Mouse (Mus musculus) intestine, embryonic 16.5 days (tissue): ENCODE data around the gene Ank3. TPM values are rescaled to one million over a fixed set of nuclear protein-coding genes. Genes with fewer than 3 reads are reported as not detected.
A peak's percentile ranks its signal among the peaks of the same experiment; 100 is the strongest.

Experiments
- ATAC-seq: fragments of 200-750 bp; cut with Nextera tagmentation; 2 replicates; pipeline ENCODE4 v1.8.0; 2017; ENCODE audit warnings: moderate TSS enrichment, moderate library complexity
- H3K27ac ChIP-seq: fragments of 300-500 bp; sonication (generic); 2 replicates; pipeline ENCODE4 v1.5.1; 2014; ENCODE audit warnings: mild to moderate bottlenecking, low read length
- H3K27me3 ChIP-seq: fragments of 300-500 bp; sonication (generic); replicated peaks from 2 replicates; pipeline ENCODE4 v1.6.1; 2014; ENCODE audit warnings: low read length, control low read depth, mixed read lengths; ENCODE audit not compliant: control insufficient read depth, insufficient read depth
- H3K36me3 ChIP-seq: fragments of 300-500 bp; sonication (generic); 2 replicates; pipeline ENCODE4 v1.6.1; 2014; ENCODE audit warnings: low read length, control low read depth; ENCODE audit not compliant: control insufficient read depth, insufficient read depth
- H3K4me1 ChIP-seq: fragments of 300-500 bp; sonication (generic); 2 replicates; pipeline ENCODE4 v1.6.1; 2014; ENCODE audit warnings: low read length, control low read depth, mixed read lengths; ENCODE audit not compliant: control insufficient read depth, insufficient read depth
- H3K4me2 ChIP-seq: fragments of 300-500 bp; sonication (generic); 2 replicates; pipeline ENCODE4 v1.6.1; 2014; ENCODE audit warnings: low read depth, low read length, control low read depth
- H3K4me3 ChIP-seq: fragments of 300-500 bp; sonication (generic); 2 replicates; pipeline ENCODE4 v1.5.1; 2014; ENCODE audit warnings: mild to moderate bottlenecking, low read length
- H3K9ac ChIP-seq: fragments of 300-500 bp; sonication (generic); 2 replicates; pipeline ENCODE4 v1.6.1; 2014; ENCODE audit warnings: low read depth, low read length
- H3K9me3 ChIP-seq: fragments of 300-500 bp; sonication (generic); 2 replicates; pipeline ENCODE4 v1.6.1; 2016; ENCODE audit warnings: low read length, control low read depth; ENCODE audit not compliant: control insufficient read depth
- WGBS: fragments of 180-500 bp; shearing (Covaris S2); extraction: QIAGEN DNeasy Blood & Tissue Kit; methylation state at CpG from one replicate; pipeline ENCODE4 v1.1.7; 2014; 5-methylcytosine and 5-hydroxymethylcytosine counted together
- polyA plus RNA-seq: library from polyadenylated mRNA; unstranded; fragments of >200 nt; fragmentation: Nextera tagmentation; extraction: Ambion mirVana; gene quantifications from 2 replicates; pipeline ENCODE4 v1.2.1, GENCODE M21; 2015

Gene Ank3
- polyA plus RNA-seq, 1 experiment from 2014 or later, result 21.7 TPM

DNA sequence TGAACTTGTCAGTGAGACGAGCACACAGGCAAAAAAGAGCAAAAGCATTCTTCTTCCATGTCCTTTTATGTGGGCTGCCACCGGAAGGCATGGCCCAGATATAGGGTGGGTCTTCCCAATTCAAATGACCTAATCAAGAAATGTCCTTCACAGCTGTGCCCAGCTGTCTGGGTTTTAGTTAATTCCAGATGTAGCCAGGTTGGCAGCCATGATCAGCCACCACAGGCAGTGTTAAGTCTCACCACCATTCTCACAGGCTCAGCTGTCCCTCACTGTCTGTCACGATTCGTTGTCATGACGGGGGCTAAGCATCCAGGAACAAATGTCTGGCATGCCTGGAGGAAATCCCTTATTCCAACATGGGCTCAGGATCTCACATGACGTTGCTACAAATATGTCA, 36.6 kb downstream of the Ank3 start:
- H3K9me3 ChIP-seq, result no peaks in the 10 kb centered on the region
- H3K4me3 ChIP-seq, result no peak overlapping the region
- H3K27me3 ChIP-seq, result no peaks in the 10 kb centered on the region
- no peak for ATAC-seq
- WGBS, result 76% methylated on average over 6 of the region's 6 CpGs
- no peak overlapping the region for H3K4me2 ChIP-seq
- H3K36me3 ChIP-seq, result no peaks in the 10 kb centered on the region
- H3K27ac ChIP-seq, result no peak overlapping the region
- H3K9ac ChIP-seq, result no peak overlapping the region
- no peaks in the 10 kb centered on the region for H3K4me1 ChIP-seq

- WGBS, result 81% methylated on average over 8 of the region's 8 CpGs
- no peak for ATAC-seq
Measured at GRCm38 (mm10) chr10:69439449-69439848, 40.9 kb downstream of the Ank3 start.

DNA sequence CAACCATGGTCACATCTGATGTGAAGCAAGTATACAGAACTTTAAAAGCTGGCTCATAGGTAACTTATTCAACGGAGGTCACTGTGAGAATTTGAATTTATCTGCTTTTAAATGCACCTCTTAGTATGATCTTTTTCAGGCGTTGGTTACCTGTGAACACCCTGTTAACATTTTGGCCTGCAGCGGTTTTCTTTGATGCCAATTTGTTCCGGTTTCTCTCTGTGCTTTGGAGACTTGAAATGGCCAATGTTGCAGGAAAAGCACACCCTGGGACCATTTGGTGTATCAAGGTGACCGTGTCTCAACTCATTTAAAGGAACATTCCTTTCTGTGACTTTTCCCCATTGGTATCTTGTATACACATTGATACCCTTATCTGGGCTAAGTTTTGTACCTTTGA, 46.0 kb downstream of the Ank3 start:
- Histone ChIP-seq H3K4me1 (no peaks in the 10 kb centered on the region), H3K9me3 (no peaks in the 10 kb centered on the region), H3K4me3 (no peak overlapping the region), H3K27ac (no peak overlapping the region), H3K27me3 (no peaks in the 10 kb centered on the region), H3K4me2 (no peak overlapping the region), H3K36me3 (no peaks in the 10 kb centered on the region), H3K9ac (no peak overlapping the region)
- WGBS, result 75% methylated on average over 5 of the region's 5 CpGs
- no peak for ATAC-seq

More at GRCm38 (mm10) chr10:69439449-69439848, 40.9 kb downstream of the Ank3 start:
- H3K27me3 ChIP-seq, result no peaks in the 10 kb centered on the region
- no peak overlapping the region for H3K9ac ChIP-seq
- no peaks in the 10 kb centered on the region for H3K36me3 ChIP-seq
- no peaks in the 10 kb centered on the region for H3K4me1 ChIP-seq
- no peak overlapping the region for H3K4me3 ChIP-seq
- H3K27ac ChIP-seq, result no peak overlapping the region
- H3K9me3 ChIP-seq, result no peaks in the 10 kb centered on the region
- H3K4me2 ChIP-seq, result no peak overlapping the region

DNA sequence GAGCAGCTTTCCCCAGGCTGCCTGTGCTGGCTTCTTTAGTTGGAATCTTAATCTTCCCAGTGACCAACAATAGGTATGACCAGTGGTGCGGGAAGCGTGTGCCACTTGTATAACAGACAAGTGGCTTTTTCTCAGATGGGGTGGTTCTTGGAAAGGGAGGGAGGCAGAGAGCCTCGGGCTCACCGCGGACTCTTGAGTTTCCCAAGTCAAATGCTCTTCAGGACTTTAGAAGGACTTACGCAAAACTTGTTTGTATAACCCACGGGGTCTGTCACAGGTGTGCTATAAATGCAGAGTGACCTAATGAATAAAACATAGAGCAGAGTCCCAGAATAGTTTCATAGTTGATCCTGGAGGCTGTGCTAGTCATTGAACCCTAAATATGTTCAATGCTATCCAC, 47.4 kb downstream of the Ank3 start:
- WGBS, result 78% methylated on average over 7 of the region's 7 CpGs
- ATAC-seq, result no peak

DNA sequence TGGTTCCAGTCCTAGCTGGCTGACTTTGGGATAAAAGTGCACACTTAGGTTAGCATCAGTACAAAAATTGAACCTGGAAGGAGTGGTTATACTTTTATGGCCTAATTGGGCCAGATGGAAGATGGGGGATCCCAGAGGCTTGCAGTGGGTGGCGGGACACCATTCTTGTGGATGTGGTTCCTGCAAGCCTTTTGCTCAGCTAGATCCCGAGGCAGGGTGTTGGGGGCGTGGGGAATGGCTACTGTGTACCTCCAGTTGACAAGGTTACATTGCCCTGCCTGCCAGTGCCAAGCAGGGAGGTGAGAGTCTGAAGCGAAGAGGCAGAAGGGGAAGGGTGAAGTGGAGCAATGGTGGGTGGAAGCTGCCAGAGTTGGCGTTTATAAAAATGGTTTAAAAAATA, 48.0 kb downstream of the Ank3 start:
- H3K9ac ChIP-seq, result no peak overlapping the region
- H3K4me2 ChIP-seq, result no peak overlapping the region
- WGBS, result 82% methylated on average over 5 of the region's 5 CpGs
- no peak overlapping the region for H3K4me3 ChIP-seq
- no peaks in the 10 kb centered on the region for H3K4me1 ChIP-seq
- no peaks in the 10 kb centered on the region for H3K9me3 ChIP-seq
- ATAC-seq, result no peak
- H3K27me3 ChIP-seq, result no peaks in the 10 kb centered on the region
- no peaks in the 10 kb centered on the region for H3K36me3 ChIP-seq
- H3K27ac ChIP-seq, result no peak overlapping the region

More for the DNA sequence above, 47.4 kb downstream of the Ank3 start:
- H3K9me3 ChIP-seq, result no peaks in the 10 kb centered on the region
- H3K27me3 ChIP-seq, result no peaks in the 10 kb centered on the region
- H3K4me2 ChIP-seq, result no peak overlapping the region
- no peaks in the 10 kb centered on the region for H3K36me3 ChIP-seq
- no peak overlapping the region for H3K4me3 ChIP-seq
- H3K4me1 ChIP-seq, result no peaks in the 10 kb centered on the region
- H3K27ac ChIP-seq, result no peak overlapping the region
- H3K9ac ChIP-seq, result no peak overlapping the region

DNA sequence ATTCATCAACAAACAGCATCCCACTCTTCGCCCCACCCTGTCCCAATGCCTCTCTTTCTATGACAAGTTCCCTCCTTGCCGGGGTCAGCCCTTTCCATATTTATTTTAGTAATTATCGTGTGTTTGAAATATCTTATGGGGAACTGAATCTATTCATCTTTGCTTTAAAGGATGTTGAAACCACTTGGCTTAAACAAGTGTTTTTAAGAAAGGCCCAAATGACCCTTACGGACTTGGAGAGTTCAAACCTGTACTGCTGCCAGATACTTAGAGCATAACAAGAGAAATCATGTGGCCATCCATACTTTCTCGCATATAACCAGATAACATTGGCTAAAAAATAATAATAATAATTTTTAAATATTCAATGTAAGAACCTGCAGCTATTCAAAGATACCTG, 48.7 kb downstream of the Ank3 start:
- no peaks in the 10 kb centered on the region for H3K9me3 ChIP-seq
- no peaks in the 10 kb centered on the region for H3K36me3 ChIP-seq
- no peak overlapping the region for H3K9ac ChIP-seq
- H3K27ac ChIP-seq, result no peak overlapping the region
- H3K27me3 ChIP-seq, result no peaks in the 10 kb centered on the region
- ATAC-seq, result no peak
- H3K4me3 ChIP-seq, result no peak overlapping the region
- no peaks in the 10 kb centered on the region for H3K4me1 ChIP-seq
- WGBS, result 81% methylated on average over 5 of the region's 5 CpGs
- no peak overlapping the region for H3K4me2 ChIP-seq

GRCm38 (mm10) chr10:69448174-69448573, 49.6 kb downstream of the Ank3 start:
- H3K27me3 ChIP-seq, result no peaks in the 10 kb centered on the region
- no peak for ATAC-seq
- no peak overlapping the region for H3K4me3 ChIP-seq
- H3K9me3 ChIP-seq, result no peaks in the 10 kb centered on the region
- H3K4me2 ChIP-seq, result no peak overlapping the region
- H3K27ac ChIP-seq, result no peak overlapping the region
- H3K36me3 ChIP-seq, result no peaks in the 10 kb centered on the region
- WGBS, result 64% methylated on average over 3 of the region's 3 CpGs
- H3K9ac ChIP-seq, result no peak overlapping the region
- H3K4me1 ChIP-seq, result peaks cover 4% of the 10 kb centered on the region; the same call in 1 of the 2 replicates

DNA sequence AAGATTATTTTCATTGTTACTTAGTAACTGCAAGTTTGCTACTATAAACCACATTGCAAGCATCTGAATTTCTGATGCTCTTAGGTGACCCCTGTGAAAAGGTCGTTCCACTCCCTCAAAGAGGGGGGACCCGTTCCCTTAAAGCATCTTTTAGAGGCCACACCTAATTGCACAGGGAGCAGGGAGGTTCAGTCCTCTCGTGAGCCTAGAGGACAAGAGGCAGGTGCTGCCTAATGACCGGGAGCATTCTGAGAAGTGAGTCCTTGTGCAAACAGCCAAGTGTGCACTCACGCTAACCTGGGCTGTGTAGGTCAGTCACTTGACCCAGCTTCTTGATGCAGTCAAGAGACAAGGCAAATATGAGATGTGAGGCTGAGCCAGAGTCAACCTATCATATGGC, 52.4 kb downstream of the Ank3 start:
- Histone ChIP-seq H3K4me1 (peaks cover 4% of the 10 kb centered on the region; the same call in 1 of the 2 replicates), H3K27ac (no peak overlapping the region), H3K4me2 (no peak overlapping the region), H3K9me3 (no peaks in the 10 kb centered on the region), H3K27me3 (no peaks in the 10 kb centered on the region), H3K9ac (no peak overlapping the region), H3K4me3 (no peak overlapping the region), H3K36me3 (no peaks in the 10 kb centered on the region)
- WGBS, result 57% methylated on average over 5 of the region's 5 CpGs
- no peak for ATAC-seq

- H3K27ac ChIP-seq, result no peak overlapping the region
- WGBS, result 47% methylated on average over 9 of the region's 9 CpGs
- ATAC-seq, result peak; percentile 64; the same call in 1 of the 2 replicates
Measured at GRCm38 (mm10) chr10:69452180-69452977, 53.8 kb downstream of the Ank3 start.

More at GRCm38 (mm10) chr10:69452180-69452977, 53.8 kb downstream of the Ank3 start:
- H3K9ac ChIP-seq, result no peak overlapping the region
- no peaks in the 10 kb centered on the region for H3K27me3 ChIP-seq
- H3K9me3 ChIP-seq, result no peaks in the 10 kb centered on the region
- H3K36me3 ChIP-seq, result no peaks in the 10 kb centered on the region
- no peak overlapping the region for H3K4me3 ChIP-seq
- H3K4me1 ChIP-seq, result peaks cover 4% of the 10 kb centered on the region; the same call in 1 of the 2 replicates
- no peak overlapping the region for H3K4me2 ChIP-seq
